Mouse (Mus musculus): Measurements from ENCODE around the gene Syt13. TPM values are rescaled to one million over a fixed set of nuclear protein-coding genes. Genes with fewer than 3 reads are reported as not detected.
A peak's percentile ranks its signal among the peaks of the same experiment; 100 is the strongest.

The Syt13 gene
- total and polyA plus RNA-seq, 2 experiments from 2014 or later, result 0.11 to 0.31 TPM

DNA sequence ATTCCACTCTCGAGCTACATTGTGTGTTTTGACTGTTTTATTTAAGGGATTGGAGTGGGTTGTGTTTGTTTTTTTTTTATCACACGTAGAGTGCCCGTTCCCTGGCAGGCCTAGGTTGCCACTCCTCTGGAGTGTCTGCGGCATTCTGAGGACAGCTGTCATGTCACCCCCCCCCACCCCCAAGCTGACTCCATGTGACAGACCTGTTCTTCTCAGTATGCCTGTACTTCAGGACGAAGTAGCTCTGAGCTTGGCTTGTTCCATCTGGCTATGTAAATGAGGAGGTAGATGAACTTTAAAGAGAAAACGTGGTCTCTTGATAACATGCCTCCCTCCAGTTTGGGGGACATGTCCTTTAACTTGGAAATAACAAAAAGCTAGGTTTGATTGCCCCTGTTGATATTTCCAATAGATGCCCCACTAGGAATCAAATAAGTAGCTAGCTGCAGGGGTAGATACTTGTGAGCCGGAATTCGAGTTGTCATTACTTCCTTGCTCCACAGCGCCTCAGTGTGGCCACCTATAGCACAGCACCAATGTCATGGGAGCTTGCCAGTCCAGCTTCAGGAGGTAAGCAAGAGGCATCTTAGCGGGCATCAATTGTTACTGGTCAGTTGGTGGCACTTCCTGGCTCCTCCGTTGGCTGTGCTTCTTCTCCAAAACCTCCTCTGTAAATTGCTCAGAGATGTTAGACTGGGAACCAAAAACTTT, 39.7 kb downstream of the Syt13 start:
- Histone ChIP-seq H3K4me2 (ENCODE audit: low read depth, low read length) (no peak overlapping the region), H3K36me3 (replicated peaks; ENCODE audit: control insufficient read depth, insufficient read depth, low read length) (no peaks in the 10 kb centered on the region), H3K27ac (ENCODE audit: low read depth) (no peak overlapping the region), H3K9ac (replicated peaks; ENCODE audit: low read depth, low read length) (no peak overlapping the region), H3K9me3 (replicated peaks; ENCODE audit: control insufficient read depth, low read length) (peaks cover 5% of the 10 kb centered on the region; the same call in 1 of the 2 replicates), H3K4me3 (ENCODE audit: low read depth, low read length) (no peak overlapping the region), H3K27me3 (ENCODE audit: control insufficient read depth, insufficient read depth, low read length) (no peaks in the 10 kb centered on the region), H3K4me1 (ENCODE audit: control insufficient read depth, insufficient read depth) (no peaks in the 10 kb centered on the region)
- 37% methylated on average over 11 of the region's 11 CpGs for WGBS
- ATAC-seq (ENCODE audit: insufficient read depth, low read depth), result no peak
- DNase-seq (ENCODE audit: low spot score), result peak; percentile 46
- TF ChIP-seq CTCF (IDR thresholded peaks at IDR 0.05; ENCODE audit: low read depth), result peak; percentile 77
- no peak for TF ChIP-seq EP300 (IDR thresholded peaks at IDR 0.05; ENCODE audit: low read depth)

DNA sequence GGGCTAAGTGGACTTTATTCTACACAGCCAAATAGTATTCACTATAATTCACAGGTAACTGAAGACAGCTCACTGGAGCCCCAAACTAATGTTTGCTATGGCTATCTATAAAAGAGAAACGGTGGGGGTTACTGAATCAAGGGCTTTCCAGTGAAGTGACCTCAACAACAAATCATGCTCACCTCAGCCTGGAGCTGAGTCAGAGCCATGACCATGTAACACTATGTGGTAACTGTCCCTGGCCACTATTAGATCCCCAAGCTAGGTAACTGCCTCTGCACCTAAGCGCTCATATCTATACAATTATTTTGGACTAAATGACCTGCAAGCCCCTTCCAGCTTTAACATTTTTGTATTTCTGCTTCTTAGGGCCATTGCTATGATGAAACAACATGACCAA, 42.0 kb downstream of the Syt13 start:
- WGBS, result 73% methylated on average over 2 of the region's 2 CpGs
- Histone ChIP-seq H3K9ac (replicated peaks; ENCODE audit: low read depth, low read length) (no peak overlapping the region), H3K4me3 (ENCODE audit: low read depth, low read length) (no peak overlapping the region), H3K4me2 (ENCODE audit: low read depth, low read length) (no peak overlapping the region), H3K27me3 (ENCODE audit: control insufficient read depth, insufficient read depth, low read length) (no peaks in the 10 kb centered on the region), H3K36me3 (replicated peaks; ENCODE audit: control insufficient read depth, insufficient read depth, low read length) (no peaks in the 10 kb centered on the region), H3K9me3 (replicated peaks; ENCODE audit: control insufficient read depth, low read length) (peaks cover 5% of the 10 kb centered on the region; the same call in 1 of the 2 replicates), H3K27ac (ENCODE audit: low read depth) (no peak overlapping the region), H3K4me1 (ENCODE audit: control insufficient read depth, insufficient read depth) (no peaks in the 10 kb centered on the region)
- no peak for ATAC-seq (ENCODE audit: insufficient read depth, low read depth)
- no peak for DNase-seq (ENCODE audit: low spot score)
- no peak for TF ChIP-seq CTCF (IDR thresholded peaks at IDR 0.05; ENCODE audit: low read depth)
- no peak for TF ChIP-seq EP300 (IDR thresholded peaks at IDR 0.05; ENCODE audit: low read depth)

DNA sequence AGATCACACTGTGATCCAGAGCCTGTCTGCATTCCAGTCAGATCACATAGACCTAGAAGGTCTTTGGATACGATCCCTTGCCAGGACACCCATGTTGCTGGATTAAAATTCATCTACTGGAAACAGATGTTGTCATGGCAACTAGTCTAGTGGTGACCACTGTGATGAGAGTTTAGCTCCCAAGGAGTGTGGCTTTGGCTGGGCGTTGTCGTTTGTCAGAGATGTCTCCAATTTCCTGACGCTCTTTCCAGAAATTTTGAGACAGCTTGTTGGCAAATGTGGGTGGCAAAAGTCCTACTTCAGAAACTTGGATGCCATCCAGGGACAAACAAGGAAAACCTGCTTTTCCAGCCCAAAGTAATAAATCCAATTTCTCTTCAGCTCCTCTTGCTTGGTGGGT, 43.7 kb downstream of the Syt13 start:
- no peak overlapping the region for H3K9ac ChIP-seq (replicated peaks; ENCODE audit: low read depth, low read length)
- TF ChIP-seq EP300 (IDR thresholded peaks at IDR 0.05; ENCODE audit: low read depth) (no peak), CTCF (IDR thresholded peaks at IDR 0.05; ENCODE audit: low read depth) (no peak)
- H3K4me2 ChIP-seq (ENCODE audit: low read depth, low read length), result no peak overlapping the region
- no peaks in the 10 kb centered on the region for H3K36me3 ChIP-seq (replicated peaks; ENCODE audit: control insufficient read depth, insufficient read depth, low read length)
- ATAC-seq (ENCODE audit: insufficient read depth, low read depth) (no peak), DNase-seq (ENCODE audit: low spot score) (no peak)
- 82% methylated on average over 4 of the region's 4 CpGs for WGBS
- no peak overlapping the region for H3K4me3 ChIP-seq (ENCODE audit: low read depth, low read length)
- H3K27ac ChIP-seq (ENCODE audit: low read depth), result no peak overlapping the region
- peaks cover 5% of the 10 kb centered on the region; the same call in 1 of the 2 replicates for H3K9me3 ChIP-seq (replicated peaks; ENCODE audit: control insufficient read depth, low read length)
- no peaks in the 10 kb centered on the region for H3K4me1 ChIP-seq (ENCODE audit: control insufficient read depth, insufficient read depth)
- no peaks in the 10 kb centered on the region for H3K27me3 ChIP-seq (ENCODE audit: control insufficient read depth, insufficient read depth, low read length)

DNA sequence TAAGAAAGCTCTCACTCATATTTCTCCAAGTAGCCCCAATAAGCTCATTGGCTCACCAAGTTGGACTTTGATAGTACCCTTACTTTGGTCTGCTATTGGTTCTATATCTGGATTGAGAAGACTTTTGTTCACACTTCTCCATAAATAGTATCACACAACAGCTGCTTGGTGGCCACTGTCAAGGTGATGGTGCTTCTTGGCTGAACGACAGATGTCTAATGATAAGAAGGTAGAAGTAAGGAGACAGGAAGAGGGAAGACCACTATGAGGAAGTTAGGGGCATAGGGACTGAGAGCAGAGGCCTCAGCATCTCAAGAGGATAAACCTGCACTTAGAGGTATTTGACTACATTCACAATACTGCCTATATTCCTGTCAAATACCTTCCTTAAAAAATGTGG, 49.4 kb downstream of the Syt13 start:
- no peak for DNase-seq (ENCODE audit: low spot score)
- Histone ChIP-seq H3K9ac (replicated peaks; ENCODE audit: low read depth, low read length) (no peak overlapping the region), H3K4me2 (ENCODE audit: low read depth, low read length) (no peak overlapping the region), H3K36me3 (replicated peaks; ENCODE audit: control insufficient read depth, insufficient read depth, low read length) (no peaks in the 10 kb centered on the region; the same call in 1 of the 2 replicates), H3K9me3 (replicated peaks; ENCODE audit: control insufficient read depth, low read length) (0 out of 2 replicates have a peak, but pooled peaks cover 3% of the 10 kb centered on the region), H3K27me3 (ENCODE audit: control insufficient read depth, insufficient read depth, low read length) (no peaks in the 10 kb centered on the region), H3K27ac (ENCODE audit: low read depth) (no peak overlapping the region), H3K4me1 (ENCODE audit: control insufficient read depth, insufficient read depth) (no peaks in the 10 kb centered on the region), H3K4me3 (ENCODE audit: low read depth, low read length) (no peak overlapping the region)
- TF ChIP-seq EP300 (IDR thresholded peaks at IDR 0.05; ENCODE audit: low read depth) (no peak), CTCF (IDR thresholded peaks at IDR 0.05; ENCODE audit: low read depth) (no peak)
- no peak for ATAC-seq (ENCODE audit: insufficient read depth, low read depth)
- 43% methylated on average over 1 of the region's 1 CpGs for WGBS

DNA sequence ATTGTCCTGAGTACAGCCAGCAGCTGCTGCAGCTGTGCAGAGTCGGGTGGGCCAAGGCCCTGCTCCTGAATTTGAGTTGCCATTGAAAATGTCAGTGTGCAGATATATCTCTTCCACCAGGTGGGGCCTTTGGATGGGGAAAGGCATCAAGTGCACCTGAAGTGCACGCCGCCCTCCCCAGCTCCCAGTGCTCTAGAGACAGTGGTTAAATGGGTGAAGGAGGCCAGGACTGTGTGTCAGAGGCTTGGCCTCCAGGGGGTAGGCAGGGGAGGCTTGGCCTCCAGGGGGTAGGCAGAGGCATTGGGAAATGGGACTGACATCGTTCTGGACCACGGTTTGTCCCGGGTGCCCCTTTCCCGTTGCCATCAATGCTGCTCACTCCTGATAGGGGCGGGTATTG, 51.4 kb downstream of the Syt13 start:
- no peak overlapping the region for H3K27ac ChIP-seq (ENCODE audit: low read depth)
- DNase-seq (ENCODE audit: low spot score) (no peak), ATAC-seq (ENCODE audit: insufficient read depth, low read depth) (no peak; the same call in 1 of the 2 replicates)

More for the DNA sequence above, 51.4 kb downstream of the Syt13 start:
- H3K4me3 ChIP-seq (ENCODE audit: low read depth, low read length), result no peak overlapping the region
- 0 out of 2 replicates have a peak, but pooled peaks cover 3% of the 10 kb centered on the region for H3K9me3 ChIP-seq (replicated peaks; ENCODE audit: control insufficient read depth, low read length)
- peaks cover 2% of the 10 kb centered on the region for H3K36me3 ChIP-seq (replicated peaks; ENCODE audit: control insufficient read depth, insufficient read depth, low read length)
- H3K27me3 ChIP-seq (ENCODE audit: control insufficient read depth, insufficient read depth, low read length), result no peaks in the 10 kb centered on the region
- H3K4me2 ChIP-seq (ENCODE audit: low read depth, low read length), result no peak overlapping the region
- WGBS, result 60% methylated on average over 8 of the region's 8 CpGs
- TF ChIP-seq CTCF (IDR thresholded peaks at IDR 0.05; ENCODE audit: low read depth) (peak; percentile 34), EP300 (IDR thresholded peaks at IDR 0.05; ENCODE audit: low read depth) (no peak)
- no peaks in the 10 kb centered on the region for H3K4me1 ChIP-seq (ENCODE audit: control insufficient read depth, insufficient read depth)
- H3K9ac ChIP-seq (replicated peaks; ENCODE audit: low read depth, low read length), result no peak overlapping the region

Measured in heart, postnatal 0 days (tissue).